Mouse (Mus musculus): Measurements from ENCODE around the gene Des. TPM values are rescaled to one million over a fixed set of nuclear protein-coding genes. Genes with fewer than 3 reads are reported as not detected.

The Des gene
- 23.7 TPM for polyA plus RNA-seq (2015; fragmentation: Illumina TruSeq; extraction: RNeasy Lipid Tissue Mini Kit (QIAGEN cat#74804); ENCODE audit: insufficient read depth, low replicate concordance)

DNA sequence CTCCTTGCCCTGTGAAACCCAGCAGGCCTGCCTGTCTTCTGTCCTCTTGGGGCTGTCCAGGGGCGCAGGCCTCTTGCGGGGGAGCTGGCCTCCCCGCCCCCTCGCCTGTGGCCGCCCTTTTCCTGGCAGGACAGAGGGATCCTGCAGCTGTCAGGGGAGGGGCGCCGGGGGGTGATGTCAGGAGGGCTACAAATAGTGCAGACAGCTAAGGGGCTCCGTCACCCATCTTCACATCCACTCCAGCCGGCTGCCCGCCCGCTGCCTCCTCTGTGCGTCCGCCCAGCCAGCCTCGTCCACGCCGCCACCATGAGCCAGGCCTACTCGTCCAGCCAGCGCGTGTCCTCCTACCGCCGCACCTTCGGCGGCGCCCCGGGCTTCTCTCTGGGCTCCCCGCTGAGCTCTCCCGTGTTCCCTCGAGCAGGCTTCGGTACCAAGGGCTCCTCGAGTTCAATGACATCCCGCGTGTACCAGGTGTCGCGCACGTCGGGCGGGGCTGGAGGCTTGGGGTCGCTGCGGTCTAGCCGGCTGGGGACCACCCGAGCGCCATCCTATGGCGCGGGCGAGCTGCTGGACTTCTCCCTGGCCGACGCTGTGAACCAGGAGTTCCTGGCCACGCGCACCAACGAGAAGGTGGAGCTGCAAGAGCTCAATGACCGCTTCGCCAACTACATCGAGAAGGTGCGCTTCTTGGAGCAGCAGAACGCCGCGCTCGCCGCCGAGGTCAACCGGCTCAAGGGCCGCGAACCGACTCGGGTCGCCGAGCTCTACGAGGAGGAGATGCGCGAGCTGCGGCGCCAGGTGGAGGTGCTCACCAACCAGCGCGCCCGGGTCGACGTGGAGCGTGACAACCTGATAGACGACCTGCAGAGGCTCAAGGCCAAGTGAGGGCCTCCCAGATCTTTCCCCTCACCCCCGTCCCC, at the start of gene Des:
TSS of gene Des (plus strand) at position 218 of the 920 bp plus-strand sequence.

DNA sequence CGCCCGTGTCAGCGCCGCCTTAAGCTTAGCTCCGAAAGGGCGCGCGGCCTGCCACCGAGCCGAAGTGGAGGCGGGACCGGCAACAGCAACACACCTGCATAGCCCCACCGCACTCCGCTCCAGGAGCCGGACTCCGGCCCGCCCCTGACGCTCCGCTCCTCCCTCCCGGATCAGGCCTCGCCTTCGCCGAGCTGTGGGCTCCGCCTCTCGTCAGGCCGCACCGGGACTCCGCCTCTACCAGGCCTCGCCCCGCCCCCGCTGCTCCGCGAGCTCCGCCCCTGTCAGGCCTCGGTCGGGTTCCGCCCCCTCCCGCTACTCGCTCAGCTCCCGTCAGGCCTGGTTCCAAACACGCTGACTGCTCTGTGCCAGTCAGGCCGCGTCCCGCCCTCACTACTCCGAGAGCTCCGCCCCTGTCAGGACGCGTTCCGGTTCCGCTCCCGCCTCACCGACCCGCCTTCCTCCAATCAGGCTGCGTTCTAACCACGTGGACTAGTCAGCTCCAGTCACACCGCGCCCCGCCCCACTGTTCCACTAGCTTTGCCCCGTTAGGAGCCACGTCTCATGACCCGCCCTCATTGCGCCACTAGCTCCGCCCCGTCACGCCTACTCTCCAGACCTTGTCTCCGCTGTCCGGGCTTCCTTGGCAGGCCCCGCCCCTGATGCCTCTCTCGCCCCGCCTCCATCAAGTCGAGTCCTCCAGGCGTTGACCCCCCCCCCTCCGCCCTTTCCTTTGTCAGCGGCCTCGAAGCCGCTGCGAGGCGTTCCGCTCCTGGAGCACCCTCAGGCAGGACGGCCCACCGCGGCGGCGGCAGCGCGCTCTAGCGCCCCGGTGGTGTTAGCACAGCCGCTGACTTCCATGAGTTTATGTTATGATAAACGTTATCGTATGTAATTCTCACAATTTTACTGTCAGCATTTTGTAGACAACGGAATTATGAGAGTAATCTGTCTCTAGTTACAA, 42.6 kb upstream of the Des start, which contains the start of gene Dnpep:
TSS of gene Dnpep (minus strand) at position 750 of the 961 bp plus-strand sequence.

DNA sequence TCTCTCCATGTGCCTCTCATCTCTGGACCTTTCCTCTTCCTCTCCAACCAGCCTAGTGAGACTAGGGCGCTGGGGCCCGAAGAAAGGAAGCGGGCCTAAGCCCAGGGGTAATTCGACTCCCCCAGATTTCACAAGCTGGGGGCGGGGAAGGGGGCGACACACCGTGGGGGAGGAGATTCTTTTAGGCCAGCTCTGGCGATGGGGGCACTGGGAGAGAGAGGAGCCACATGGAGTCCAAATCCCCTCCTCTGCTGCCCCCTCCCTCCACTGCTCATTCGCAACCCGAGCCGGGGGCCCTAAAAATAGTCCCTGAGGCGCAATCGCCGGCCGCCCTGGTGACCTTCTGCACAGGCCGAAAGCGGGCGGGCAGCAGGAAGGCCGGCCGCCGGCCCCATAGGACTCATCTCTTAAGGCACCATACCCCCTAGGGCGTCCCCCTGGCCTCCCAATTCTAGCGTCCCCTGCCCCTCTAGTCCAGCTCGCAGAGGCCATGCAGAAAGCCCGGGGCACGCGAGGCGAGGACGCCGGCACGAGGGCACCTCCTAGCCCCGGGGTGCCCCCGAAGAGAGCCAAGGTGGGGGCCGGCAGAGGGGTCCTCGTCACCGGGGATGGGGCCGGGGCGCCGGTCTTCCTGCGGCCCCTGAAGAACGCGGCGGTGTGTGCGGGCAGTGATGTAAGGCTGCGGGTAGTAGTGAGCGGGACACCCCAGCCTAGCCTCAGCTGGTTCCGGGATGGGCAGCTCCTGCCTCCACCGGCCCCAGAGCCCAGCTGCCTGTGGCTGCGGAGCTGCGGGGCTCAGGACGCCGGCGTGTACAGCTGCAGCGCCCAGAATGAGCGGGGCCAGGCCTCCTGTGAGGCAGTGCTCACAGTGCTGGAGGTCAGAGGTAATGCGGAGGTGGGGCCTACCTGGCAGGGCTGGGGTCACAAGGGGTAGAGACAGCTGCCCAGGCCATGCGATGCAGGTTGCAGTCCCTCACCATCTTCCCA, 15.1 kb downstream of the Des start, which contains the start of gene Speg:
TSS of gene Speg (plus strand) at position 348 of the 987 bp plus-strand sequence.

Other genes with a start within 250 kb of the Des start
- 5.4 TPM for gene Nhej1, start 235.1 kb upstream of the Des start, polyA plus RNA-seq (2015; fragmentation: Illumina TruSeq; extraction: RNeasy Lipid Tissue Mini Kit (QIAGEN cat#74804); ENCODE audit: insufficient read depth, low replicate concordance)
- gene Slc23a3, start 226.4 kb upstream of the Des start, polyA plus RNA-seq (2015; fragmentation: Illumina TruSeq; extraction: RNeasy Lipid Tissue Mini Kit (QIAGEN cat#74804); ENCODE audit: insufficient read depth, low replicate concordance) = 0.33 TPM
- gene Cnppd1, start 217.6 kb upstream of the Des start, polyA plus RNA-seq (2015; fragmentation: Illumina TruSeq; extraction: RNeasy Lipid Tissue Mini Kit (QIAGEN cat#74804); ENCODE audit: insufficient read depth, low replicate concordance) = 63.6 TPM
- 43.0 TPM for gene Retreg2, start 217.6 kb upstream of the Des start, polyA plus RNA-seq (2015; fragmentation: Illumina TruSeq; extraction: RNeasy Lipid Tissue Mini Kit (QIAGEN cat#74804); ENCODE audit: insufficient read depth, low replicate concordance)
- gene Zfand2b, start 191.7 kb upstream of the Des start, polyA plus RNA-seq (2015; fragmentation: Illumina TruSeq; extraction: RNeasy Lipid Tissue Mini Kit (QIAGEN cat#74804); ENCODE audit: insufficient read depth, low replicate concordance) = 16.0 TPM
- gene Abcb6, start 179.9 kb upstream of the Des start, polyA plus RNA-seq (2015; fragmentation: Illumina TruSeq; extraction: RNeasy Lipid Tissue Mini Kit (QIAGEN cat#74804); ENCODE audit: insufficient read depth, low replicate concordance) = 7.9 TPM
- gene Ankzf1, start 168.2 kb upstream of the Des start, polyA plus RNA-seq (2015; fragmentation: Illumina TruSeq; extraction: RNeasy Lipid Tissue Mini Kit (QIAGEN cat#74804); ENCODE audit: insufficient read depth, low replicate concordance) = 38.1 TPM
- gene Atg9a, start 168.1 kb upstream of the Des start, polyA plus RNA-seq (2015; fragmentation: Illumina TruSeq; extraction: RNeasy Lipid Tissue Mini Kit (QIAGEN cat#74804); ENCODE audit: insufficient read depth, low replicate concordance) = 12.6 TPM
- gene Glb1l, start 149.5 kb upstream of the Des start, polyA plus RNA-seq (2015; fragmentation: Illumina TruSeq; extraction: RNeasy Lipid Tissue Mini Kit (QIAGEN cat#74804); ENCODE audit: insufficient read depth, low replicate concordance) = 25.5 TPM
- 82.7 TPM for gene Stk16, start 149.5 kb upstream of the Des start, polyA plus RNA-seq (2015; fragmentation: Illumina TruSeq; extraction: RNeasy Lipid Tissue Mini Kit (QIAGEN cat#74804); ENCODE audit: insufficient read depth, low replicate concordance)
- 76.6 TPM for gene Tuba4a, start 140.5 kb upstream of the Des start, polyA plus RNA-seq (2015; fragmentation: Illumina TruSeq; extraction: RNeasy Lipid Tissue Mini Kit (QIAGEN cat#74804); ENCODE audit: insufficient read depth, low replicate concordance)
- gene A630095N17Rik, start 128.2 kb upstream of the Des start, polyA plus RNA-seq (2015; fragmentation: Illumina TruSeq; extraction: RNeasy Lipid Tissue Mini Kit (QIAGEN cat#74804); ENCODE audit: insufficient read depth, low replicate concordance) = not detected
- 31.4 TPM for gene Dnajb2, start 123.9 kb upstream of the Des start, polyA plus RNA-seq (2015; fragmentation: Illumina TruSeq; extraction: RNeasy Lipid Tissue Mini Kit (QIAGEN cat#74804); ENCODE audit: insufficient read depth, low replicate concordance)
- gene Ptprn, start 95.8 kb upstream of the Des start, polyA plus RNA-seq (2015; fragmentation: Illumina TruSeq; extraction: RNeasy Lipid Tissue Mini Kit (QIAGEN cat#74804); ENCODE audit: insufficient read depth, low replicate concordance) = not detected
- gene Resp18, start 81.9 kb upstream of the Des start, polyA plus RNA-seq (2015; fragmentation: Illumina TruSeq; extraction: RNeasy Lipid Tissue Mini Kit (QIAGEN cat#74804); ENCODE audit: insufficient read depth, low replicate concordance) = not detected
- 14.7 TPM for gene Dnpep, start 42.3 kb upstream of the Des start, polyA plus RNA-seq (2015; fragmentation: Illumina TruSeq; extraction: RNeasy Lipid Tissue Mini Kit (QIAGEN cat#74804); ENCODE audit: insufficient read depth, low replicate concordance)
- gene Speg, start 15.0 kb downstream of the Des start, polyA plus RNA-seq (2015; fragmentation: Illumina TruSeq; extraction: RNeasy Lipid Tissue Mini Kit (QIAGEN cat#74804); ENCODE audit: insufficient read depth, low replicate concordance) = 4.5 TPM
- 50.7 TPM for gene Gmppa, start 75.6 kb downstream of the Des start, polyA plus RNA-seq (2015; fragmentation: Illumina TruSeq; extraction: RNeasy Lipid Tissue Mini Kit (QIAGEN cat#74804); ENCODE audit: insufficient read depth, low replicate concordance)
- gene Asic4, start 90.1 kb downstream of the Des start, polyA plus RNA-seq (2015; fragmentation: Illumina TruSeq; extraction: RNeasy Lipid Tissue Mini Kit (QIAGEN cat#74804); ENCODE audit: insufficient read depth, low replicate concordance) = not detected
- 1.1 TPM for gene Chpf, start 119.0 kb downstream of the Des start, polyA plus RNA-seq (2015; fragmentation: Illumina TruSeq; extraction: RNeasy Lipid Tissue Mini Kit (QIAGEN cat#74804); ENCODE audit: insufficient read depth, low replicate concordance)
- gene Tmem198, start 119.2 kb downstream of the Des start, polyA plus RNA-seq (2015; fragmentation: Illumina TruSeq; extraction: RNeasy Lipid Tissue Mini Kit (QIAGEN cat#74804); ENCODE audit: insufficient read depth, low replicate concordance) = 0.21 TPM
- 1.4 TPM for gene Obsl1, start 146.1 kb downstream of the Des start, polyA plus RNA-seq (2015; fragmentation: Illumina TruSeq; extraction: RNeasy Lipid Tissue Mini Kit (QIAGEN cat#74804); ENCODE audit: insufficient read depth, low replicate concordance)
- 0.32 TPM for gene Inha, start 146.7 kb downstream of the Des start, polyA plus RNA-seq (2015; fragmentation: Illumina TruSeq; extraction: RNeasy Lipid Tissue Mini Kit (QIAGEN cat#74804); ENCODE audit: insufficient read depth, low replicate concordance)
- 32.4 TPM for gene Stk11ip, start 161.2 kb downstream of the Des start, polyA plus RNA-seq (2015; fragmentation: Illumina TruSeq; extraction: RNeasy Lipid Tissue Mini Kit (QIAGEN cat#74804); ENCODE audit: insufficient read depth, low replicate concordance)
- 0.81 TPM for gene Slc4a3, start 185.9 kb downstream of the Des start, polyA plus RNA-seq (2015; fragmentation: Illumina TruSeq; extraction: RNeasy Lipid Tissue Mini Kit (QIAGEN cat#74804); ENCODE audit: insufficient read depth, low replicate concordance)